Mouse (Mus musculus) brain, adult 2 months (tissue): ENCODE results near the gene Samd13.

Experiments used
- DNase-seq: peaks from one replicate; pipeline ENCODE4 v3.0.0; 2011; ENCODE audit warnings: low read depth, low spot score

Gene Samd13

GRCm38 (mm10) chr3:146671121-146671520, 14.3 kb downstream of the Samd13 start:
- no peak for DNase-seq

DNA sequence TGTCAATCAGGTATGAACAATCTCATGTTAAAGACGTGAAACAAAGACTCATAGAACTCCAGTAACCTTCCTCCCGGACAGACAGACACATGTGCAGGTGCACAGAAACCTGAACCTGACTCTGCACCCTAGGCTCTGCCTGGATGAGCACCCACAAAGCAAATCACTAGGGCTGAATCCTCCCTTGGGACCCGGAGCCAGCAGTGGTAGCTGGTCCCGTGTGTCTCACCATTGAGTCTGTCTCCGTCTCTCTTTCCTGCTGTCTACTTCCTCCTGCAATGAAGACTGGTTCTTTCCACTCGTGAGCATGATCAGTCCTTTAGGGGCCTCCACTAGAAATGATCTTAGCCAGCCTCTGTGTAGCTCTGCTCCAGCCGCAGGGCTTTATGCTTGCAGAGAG, 23.5 kb downstream of the Samd13 start:
- DNase-seq: no peak

DNA sequence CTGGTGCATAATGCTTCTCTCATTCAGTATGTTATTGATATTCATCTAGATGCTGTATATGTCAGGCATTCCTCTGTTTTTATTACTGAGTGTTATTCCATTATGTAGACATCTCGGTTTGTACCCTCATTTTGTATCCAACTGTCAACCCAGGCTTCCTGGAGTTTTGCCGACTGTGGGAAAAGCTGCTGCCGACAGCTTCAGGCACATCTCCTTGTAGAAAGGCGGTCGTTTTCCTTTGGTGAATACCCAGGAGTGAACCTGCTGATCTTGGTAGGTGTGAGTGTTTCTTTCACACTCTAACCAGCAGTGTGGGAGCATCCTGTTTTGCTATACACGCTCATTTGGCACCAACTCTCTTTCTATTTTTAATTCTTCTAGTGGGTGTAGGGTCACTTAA, 24.4 kb downstream of the Samd13 start:
- peak; percentile 61 for DNase-seq

- peak; percentile 69 for DNase-seq
Measured at GRCm38 (mm10) chr3:146659321-146659720, 26.1 kb downstream of the Samd13 start.

- peak; percentile 52 for DNase-seq
Measured at GRCm38 (mm10) chr3:146658061-146658639, 27.2 kb downstream of the Samd13 start.

DNA sequence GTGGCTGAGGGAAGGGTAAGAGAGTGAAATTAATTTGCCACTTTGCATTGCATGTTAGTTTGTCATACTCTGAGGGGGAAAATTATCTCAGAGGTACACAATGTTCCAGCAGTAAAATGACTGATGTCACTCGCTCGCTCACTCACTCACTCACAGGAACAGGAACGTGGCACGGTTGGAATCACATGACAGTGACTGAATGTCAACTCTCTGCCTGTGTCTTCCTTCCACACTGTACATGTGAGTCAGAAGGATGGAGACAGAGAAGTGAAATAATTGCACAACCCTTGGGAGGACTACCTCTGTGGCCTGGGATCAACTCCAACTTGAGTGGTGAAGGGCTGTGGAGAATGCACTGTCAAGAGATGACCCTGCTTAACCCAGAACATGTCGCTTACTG, 28.0 kb downstream of the Samd13 start:
- peak; percentile 63 for DNase-seq

DNA sequence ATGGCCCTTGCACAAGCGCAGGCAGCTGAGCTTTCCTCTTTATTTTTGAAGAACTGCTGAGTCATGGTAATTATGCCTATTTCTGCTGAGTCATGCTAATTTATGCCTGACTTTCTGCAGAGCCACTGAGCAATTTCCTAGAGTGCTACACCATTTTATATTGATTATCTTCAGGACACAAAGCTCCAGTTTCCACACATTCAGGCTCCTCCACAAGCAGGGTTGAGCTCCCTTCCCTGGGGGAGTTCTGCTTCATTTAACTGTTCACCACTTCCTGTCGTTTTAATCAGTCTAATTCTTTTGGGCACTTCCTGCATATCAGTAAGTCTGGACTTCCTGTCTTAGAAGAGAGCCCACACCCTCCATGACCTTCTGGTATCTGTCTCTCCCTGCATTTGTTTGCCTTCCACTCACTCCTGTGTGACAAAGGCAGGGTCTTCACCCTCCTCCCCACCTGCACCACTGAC, 30.2 kb downstream of the Samd13 start:
- DNase-seq: peak; percentile 19

DNA sequence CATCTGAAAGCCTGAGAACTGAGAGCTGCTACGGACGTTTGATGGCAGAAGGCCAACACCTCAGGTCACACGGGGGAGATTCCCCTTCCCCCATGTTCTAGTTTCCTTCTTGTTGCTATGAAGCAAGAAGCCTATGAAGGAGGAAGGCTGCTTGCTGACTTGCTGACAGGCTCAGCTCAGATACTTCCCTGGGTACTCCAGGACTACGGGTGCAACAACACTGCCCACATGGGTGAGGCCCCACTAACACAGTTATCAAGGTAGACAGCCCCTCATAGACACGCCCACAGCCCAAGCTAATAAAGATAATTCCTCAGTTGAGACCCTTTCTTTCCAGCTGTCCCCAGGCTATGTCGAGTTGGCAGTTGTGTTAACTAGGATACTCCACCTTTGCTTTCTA, 31.7 kb downstream of the Samd13 start:
- DNase-seq: no peak

DNA sequence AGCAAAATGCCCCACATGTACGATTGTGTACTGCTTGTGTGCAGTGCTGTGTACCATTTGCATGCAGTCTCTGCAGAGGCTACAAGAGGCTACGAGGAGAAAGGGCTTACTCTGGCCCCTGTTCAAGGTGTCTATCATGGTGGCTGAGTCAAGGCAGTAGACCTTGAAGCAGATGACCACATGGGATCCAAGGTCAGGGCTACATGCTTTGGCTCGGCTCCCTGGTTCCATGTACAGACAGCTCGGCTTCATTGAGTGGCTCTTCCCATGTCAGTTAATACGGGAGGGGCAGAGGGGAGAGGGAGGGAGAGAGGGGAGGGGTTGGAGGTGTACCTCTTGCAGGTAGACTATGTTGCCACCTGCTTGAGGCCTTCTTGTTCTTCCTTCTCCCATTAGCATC, 33.0 kb downstream of the Samd13 start:
- no peak for DNase-seq

DNA sequence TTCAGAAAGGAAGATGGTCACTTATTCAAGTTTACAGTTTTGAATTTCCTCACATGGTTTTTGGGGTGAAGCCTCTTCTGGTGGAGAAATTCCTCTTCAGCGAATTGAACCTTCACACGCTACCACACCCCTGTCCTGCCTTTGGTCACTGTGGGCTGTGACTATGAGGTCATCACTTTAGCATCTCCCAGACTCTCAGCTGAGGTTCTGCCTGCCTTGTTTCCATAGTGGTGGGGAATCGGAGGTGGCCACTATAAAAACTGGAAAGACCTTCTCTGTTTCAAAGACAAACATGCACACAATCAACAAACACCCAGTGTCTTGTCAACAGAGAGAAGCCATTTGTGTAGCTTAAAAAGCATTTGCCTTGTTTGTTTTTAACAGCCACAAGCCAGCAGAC, 34.2 kb downstream of the Samd13 start, which contains the start of gene 4930503B20Rik:
Gene 4930503B20Rik, minus strand, starts transcription at position 101 of the 400 bp plus-strand sequence.
- DNase-seq: no peak

DNA sequence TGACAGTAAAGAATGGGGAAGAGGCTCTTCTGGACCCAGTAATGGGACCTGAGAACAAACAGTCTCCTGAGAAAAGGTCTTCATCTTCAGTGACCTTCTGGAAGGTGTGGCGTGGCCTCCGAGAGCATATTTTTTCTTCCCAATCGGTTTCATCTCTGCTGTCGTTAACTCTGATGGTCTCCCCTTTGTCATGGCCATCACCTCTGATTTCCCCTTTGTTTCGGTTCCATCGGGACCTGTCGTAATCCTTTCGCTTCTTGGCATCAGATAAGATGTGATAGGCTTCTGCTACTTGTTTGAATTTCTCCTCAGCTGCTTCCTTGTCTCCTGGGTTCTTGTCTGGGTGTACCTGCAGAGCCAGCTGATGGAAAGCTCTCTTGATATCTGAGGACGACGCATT, 34.7 kb downstream of the Samd13 start:
- DNase-seq: no peak

DNA sequence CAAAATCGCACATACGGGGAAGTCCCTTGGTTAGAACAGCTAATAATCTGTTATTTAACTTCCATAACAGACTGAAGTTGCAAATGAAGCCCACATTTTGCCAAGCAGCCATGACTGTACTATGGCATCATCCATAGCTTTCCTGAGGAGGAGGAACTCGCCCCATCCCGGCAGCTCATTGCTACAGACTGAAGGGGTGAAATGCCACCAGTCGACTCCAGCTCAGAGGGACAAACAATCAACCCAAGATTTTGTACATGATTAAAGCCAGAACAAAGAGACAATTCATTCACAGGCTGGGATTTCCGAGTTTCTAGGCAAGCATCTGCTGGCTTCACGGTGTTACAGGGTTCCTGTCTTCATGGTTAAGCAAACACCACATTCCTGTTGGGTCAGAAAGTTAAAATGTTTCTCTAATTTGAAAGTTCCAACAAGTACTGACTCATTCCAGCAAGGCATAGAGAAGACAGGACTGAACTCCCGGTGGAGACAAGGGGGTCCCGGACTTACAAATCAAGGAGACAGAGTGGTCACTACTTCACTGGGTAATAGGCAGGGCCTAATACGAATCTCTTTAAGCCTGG, 36.0 kb downstream of the Samd13 start:
- no peak for DNase-seq

DNA sequence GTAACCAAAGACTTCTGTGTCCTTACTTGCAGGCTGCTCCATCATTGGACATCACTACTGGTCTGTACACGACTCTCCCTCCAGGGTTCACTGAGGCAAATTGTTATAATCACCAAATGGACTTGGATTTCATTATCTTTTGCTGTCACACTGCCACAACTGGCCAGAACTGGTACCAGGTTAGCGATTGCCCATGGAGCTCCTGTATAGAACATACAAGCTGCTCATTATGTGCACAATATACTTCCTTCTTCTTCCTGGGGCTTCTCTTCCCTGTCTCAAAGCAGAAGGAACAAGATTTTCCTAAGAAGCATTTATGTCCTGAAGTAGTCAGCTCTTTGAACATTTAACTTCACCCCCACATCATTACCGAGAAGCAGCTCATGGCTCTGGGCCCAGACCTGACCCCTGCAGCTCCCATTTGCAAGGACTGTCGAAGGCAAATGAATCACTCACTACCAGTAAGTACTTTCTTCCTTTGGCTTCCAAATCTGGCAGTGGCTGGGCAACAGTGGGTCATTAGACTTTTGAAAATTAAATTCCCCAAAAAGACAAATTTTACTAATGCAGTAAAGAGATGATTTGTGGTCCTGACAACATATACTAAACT, 43.5 kb downstream of the Samd13 start:
- DNase-seq: peak; percentile 41

DNA sequence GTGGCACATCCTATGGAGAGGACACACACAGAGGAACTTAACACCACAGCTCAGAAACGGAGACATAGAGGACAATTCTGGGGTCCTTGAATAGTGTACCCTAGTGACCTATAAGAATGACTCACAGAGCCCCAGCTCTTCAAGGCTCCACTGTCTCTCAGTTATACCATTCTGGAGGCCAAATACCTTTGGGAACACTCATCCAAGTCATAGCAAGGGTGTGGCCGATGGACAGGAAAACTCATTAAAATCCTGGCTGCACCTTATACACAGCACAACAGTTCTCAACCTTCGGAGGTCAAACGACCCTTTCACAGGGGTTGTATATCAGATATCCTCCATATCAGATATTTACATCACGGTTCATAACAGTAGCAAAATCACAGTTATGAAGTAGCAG, 52.9 kb downstream of the Samd13 start:
- DNase-seq: no peak

DNA sequence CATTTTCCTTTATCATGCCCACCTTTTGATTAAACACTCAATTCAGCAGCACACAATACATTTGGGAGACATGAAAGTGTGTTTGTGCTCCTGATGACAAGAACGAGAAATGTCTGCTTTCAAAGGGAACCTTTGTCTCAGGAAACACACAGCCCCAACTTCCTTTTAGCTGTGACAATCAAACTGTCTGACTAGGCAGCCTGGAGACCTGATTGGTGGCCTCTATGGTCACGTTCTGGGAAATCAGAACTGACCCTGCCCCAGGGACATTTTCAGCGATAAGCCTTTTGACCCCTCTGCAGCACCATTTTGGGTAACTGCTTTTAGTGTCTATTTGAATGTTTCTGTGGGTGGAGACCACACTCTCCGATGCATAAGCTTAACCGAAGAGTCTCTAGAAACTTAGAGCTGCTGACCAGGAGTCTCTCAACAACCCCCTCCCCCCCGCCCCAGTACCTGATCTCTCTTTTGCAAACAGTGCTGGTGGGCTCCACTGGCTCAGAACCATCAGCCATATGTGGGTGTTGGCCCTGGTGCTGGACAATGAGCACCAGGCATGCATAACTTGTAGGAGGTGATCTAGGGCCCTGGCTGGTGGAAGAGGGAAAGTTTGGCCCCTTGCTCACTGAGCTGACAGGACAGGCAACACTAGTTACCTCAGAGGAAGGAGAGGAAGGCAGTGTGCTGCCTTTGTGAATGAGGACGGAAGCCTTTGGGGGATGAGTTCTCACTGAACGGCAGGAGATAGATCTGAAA, 57.0 kb downstream of the Samd13 start:
- DNase-seq: no peak

- peak; percentile 75 for DNase-seq
Measured at GRCm38 (mm10) chr3:146625766-146626165, 59.6 kb downstream of the Samd13 start.

GRCm38 (mm10) chr3:146621966-146622365, 63.4 kb downstream of the Samd13 start:
- peak; percentile 88 for DNase-seq

GRCm38 (mm10) chr3:146620555-146621249, 64.7 kb downstream of the Samd13 start:
- DNase-seq: peak; percentile 97

GRCm38 (mm10) chr3:146620101-146620500, 65.3 kb downstream of the Samd13 start:
- DNase-seq: peak; percentile 88

GRCm38 (mm10) chr3:146618357-146618756, 67.0 kb downstream of the Samd13 start:
- DNase-seq: no peak

DNA sequence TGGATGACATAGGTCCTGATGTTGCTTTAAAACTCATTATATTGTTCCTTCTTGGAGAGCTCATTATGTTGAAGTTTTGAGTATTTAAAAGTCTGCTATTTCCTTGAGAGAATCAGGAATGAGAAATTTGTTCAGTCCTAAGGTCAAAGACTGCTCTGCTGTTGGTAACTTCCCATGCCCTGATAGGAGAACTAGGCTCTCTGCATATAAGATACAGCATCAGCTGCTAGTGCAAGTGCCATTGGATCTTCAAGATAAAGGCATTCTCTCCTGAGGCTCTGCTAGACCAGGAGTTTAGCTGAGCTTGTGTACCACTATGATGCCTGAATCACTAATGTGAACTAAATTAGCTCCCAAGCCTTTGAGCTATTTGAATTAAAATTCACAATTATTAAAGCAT, 67.4 kb downstream of the Samd13 start:
- no peak for DNase-seq
